Mouse (Mus musculus) limb, embryonic 13.5 days (tissue): ENCODE measurements around the gene Fbxo22. TPM values are rescaled to one million over a fixed set of nuclear protein-coding genes. Genes with fewer than 3 reads are reported as not detected.
A peak's percentile ranks its signal among the peaks of the same experiment; 100 is the strongest.

Source experiments
- ATAC-seq: fragments of 200-750 bp; cut with Nextera tagmentation; 2 replicates; pipeline ENCODE4 v1.8.0; 2017; ENCODE audit warnings: low read depth, moderate number of reproducible peaks, moderate TSS enrichment; ENCODE audit not compliant: low FRiP score
- H3K27ac ChIP-seq: fragments of 300-500 bp; sonication (generic); 2 replicates; pipeline ENCODE4 v1.5.1; 2015; ENCODE audit warnings: inconsistent platforms, mild to moderate bottlenecking, moderate library complexity
- H3K27me3 ChIP-seq: fragments of 300-500 bp; sonication (generic); 2 replicates; pipeline ENCODE4 v1.6.1; 2015; ENCODE audit warnings: mild to moderate bottlenecking, inconsistent platforms
- H3K36me3 ChIP-seq: fragments of 300-500 bp; sonication (generic); 2 replicates; pipeline ENCODE4 v1.6.1; 2015; ENCODE audit warnings: inconsistent platforms, mild to moderate bottlenecking, moderate library complexity
- H3K4me1 ChIP-seq: fragments of 300-500 bp; sonication (generic); 2 replicates; pipeline ENCODE4 v1.6.1; 2015; ENCODE audit warnings: inconsistent platforms
- H3K4me2 ChIP-seq: fragments of 300-500 bp; sonication (generic); replicated peaks from 2 replicates; pipeline ENCODE4 v1.6.1; 2015; ENCODE audit warnings: inconsistent platforms, mild to moderate bottlenecking, moderate library complexity
- H3K4me3 ChIP-seq: fragments of 300-500 bp; sonication (generic); 2 replicates; pipeline ENCODE4 v1.5.1; 2015; ENCODE audit warnings: moderate library complexity, mild to moderate bottlenecking, inconsistent platforms
- H3K9ac ChIP-seq: fragments of 300-500 bp; sonication (generic); 2 replicates; pipeline ENCODE4 v1.6.1; 2015; ENCODE audit warnings: mild to moderate bottlenecking, inconsistent platforms
- H3K9me3 ChIP-seq: fragments of 300-500 bp; sonication (generic); 2 replicates; pipeline ENCODE4 v1.6.1; 2016; ENCODE audit warnings: inconsistent platforms
- WGBS: fragments of 180-500 bp; shearing (Covaris S2); methylation state at CpG from one replicate; pipeline ENCODE4 v1.1.7; 2015; 5-methylcytosine and 5-hydroxymethylcytosine counted together
- polyA plus RNA-seq: library from polyadenylated mRNA; unstranded; fragments of >200 nt; fragmentation: Nextera tagmentation; extraction: Ambion mirVana; gene quantifications from 2 replicates; pipeline ENCODE4 v1.2.1, GENCODE M21; 2015

The Fbxo22 gene
- 63.6 and 63.7 TPM in 2 replicates for polyA plus RNA-seq

- peak within 1 kb of the TSS; percentile 89 for H3K4me3 ChIP-seq
- H3K9me3 ChIP-seq: no peaks in the 10 kb centered on the region
- no peaks in the 10 kb centered on the region for H3K27me3 ChIP-seq
- peaks cover 30% of the 10 kb centered on the region for H3K4me1 ChIP-seq
- peak within 1 kb of the TSS; percentile 87 for H3K27ac ChIP-seq
- peak within 1 kb of the TSS; percentile 88 for H3K9ac ChIP-seq
- under 1% methylated on average over 65 of the region's 65 CpGs for WGBS
- peak; percentile 97 for ATAC-seq
- peak within 1 kb of the TSS; percentile 83 for H3K4me2 ChIP-seq
- H3K36me3 ChIP-seq: peaks cover 25% of the 10 kb centered on the region
Measured at GRCm38 (mm10) chr9:55208790-55209481, at the start of gene Fbxo22. Fbxo22 (plus strand) TSS chr9:55208925.

DNA sequence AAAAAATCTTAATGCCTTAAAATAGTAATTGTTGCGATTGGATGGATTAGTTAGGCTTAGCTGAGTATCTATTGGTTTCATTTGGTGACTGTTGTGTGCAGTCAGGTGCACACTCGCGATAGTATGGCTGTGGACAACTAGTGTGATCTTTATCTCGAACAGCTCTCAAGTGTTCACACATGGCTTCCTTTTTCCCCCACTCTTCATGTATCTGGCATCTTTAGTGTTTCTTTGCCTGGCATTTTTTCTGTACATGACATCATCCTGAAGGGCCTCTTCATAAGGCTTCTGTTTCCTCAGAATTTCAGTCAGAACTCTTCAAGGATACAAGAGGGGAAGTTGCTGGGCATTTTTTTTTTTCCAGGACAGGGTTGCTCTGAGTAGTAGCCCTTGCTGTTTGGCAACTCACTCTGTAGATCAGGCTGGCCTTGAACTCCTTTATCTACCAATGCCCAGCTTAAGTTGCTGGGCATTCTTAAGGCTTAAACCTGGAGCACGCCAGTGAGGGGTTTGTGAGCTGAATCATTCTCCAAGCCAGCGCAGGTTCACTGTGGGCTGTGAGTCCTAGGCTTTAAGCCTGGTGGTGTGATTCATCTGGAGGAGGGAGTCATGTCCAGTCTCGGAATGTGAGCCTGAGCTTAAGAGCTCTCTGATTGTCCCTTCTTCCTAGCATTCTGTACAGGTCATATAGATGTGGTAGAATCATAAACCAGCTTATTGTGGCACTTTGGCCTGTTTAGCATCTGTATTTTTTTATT lies 37.9 kb upstream of the Fbxo22 start:
- no peak overlapping the region for H3K27ac ChIP-seq
- no peak for ATAC-seq
- H3K9ac ChIP-seq: no peak overlapping the region
- peaks cover 25% of the 10 kb centered on the region for H3K36me3 ChIP-seq
- H3K4me2 ChIP-seq: no peak overlapping the region
- no peaks in the 10 kb centered on the region for H3K27me3 ChIP-seq
- H3K4me1 ChIP-seq: no peaks in the 10 kb centered on the region
- WGBS: 90% methylated on average over 7 of the region's 7 CpGs
- H3K9me3 ChIP-seq: no peaks in the 10 kb centered on the region
- no peak overlapping the region for H3K4me3 ChIP-seq

DNA sequence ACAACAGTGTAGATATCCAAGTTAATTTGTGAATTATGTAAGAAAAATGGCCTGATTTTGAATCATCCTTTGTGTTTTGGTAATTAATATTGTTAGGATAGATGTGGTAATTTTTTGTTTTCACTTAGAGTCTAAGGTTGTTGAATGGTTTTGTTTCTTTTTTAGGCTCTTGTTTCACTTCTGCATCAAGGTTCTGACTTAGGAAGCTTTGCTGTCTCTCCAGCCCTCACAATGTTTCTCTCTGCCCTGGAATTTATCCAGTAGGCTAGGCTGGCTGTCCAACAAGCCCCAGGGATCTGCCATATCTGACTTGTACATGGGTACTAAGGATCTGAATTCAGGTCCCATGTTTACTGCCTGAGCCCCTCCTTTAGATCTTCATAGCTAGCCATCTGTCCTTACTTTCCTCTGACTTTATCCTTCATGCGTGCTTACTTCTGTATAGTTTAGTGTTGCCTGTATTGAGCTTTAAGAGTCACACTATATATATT lies 36.5 kb upstream of the Fbxo22 start:
- no peaks in the 10 kb centered on the region for H3K9me3 ChIP-seq
- H3K27me3 ChIP-seq: no peaks in the 10 kb centered on the region
- 95% methylated on average over 1 of the region's 1 CpGs for WGBS
- H3K4me2 ChIP-seq: no peak overlapping the region
- H3K36me3 ChIP-seq: peaks cover 25% of the 10 kb centered on the region
- ATAC-seq: no peak
- no peaks in the 10 kb centered on the region for H3K4me1 ChIP-seq
- H3K9ac ChIP-seq: no peak overlapping the region
- H3K27ac ChIP-seq: no peak overlapping the region
- no peak overlapping the region for H3K4me3 ChIP-seq

- H3K4me1 ChIP-seq: no peaks in the 10 kb centered on the region
- 79% methylated on average over 2 of the region's 2 CpGs for WGBS
- no peak overlapping the region for H3K4me2 ChIP-seq
- H3K27me3 ChIP-seq: no peaks in the 10 kb centered on the region
- H3K4me3 ChIP-seq: no peak overlapping the region
- H3K9ac ChIP-seq: no peak overlapping the region
- no peaks in the 10 kb centered on the region for H3K9me3 ChIP-seq
- no peak for ATAC-seq
- peaks cover 13% of the 10 kb centered on the region for H3K36me3 ChIP-seq
- H3K27ac ChIP-seq: no peak overlapping the region
Measured at GRCm38 (mm10) chr9:55174235-55174634, 34.5 kb upstream of the Fbxo22 start.

GRCm38 (mm10) chr9:55195876-55196275 lies 12.8 kb upstream of the Fbxo22 start:
- no peak overlapping the region for H3K4me3 ChIP-seq
- no peaks in the 10 kb centered on the region for H3K27me3 ChIP-seq
- no peak overlapping the region for H3K9ac ChIP-seq
- 90% methylated on average over 3 of the region's 3 CpGs for WGBS
- peaks cover 29% of the 10 kb centered on the region for H3K36me3 ChIP-seq
- H3K4me2 ChIP-seq: no peak overlapping the region
- H3K27ac ChIP-seq: no peak overlapping the region
- ATAC-seq: no peak
- H3K9me3 ChIP-seq: no peaks in the 10 kb centered on the region
- H3K4me1 ChIP-seq: no peaks in the 10 kb centered on the region

DNA sequence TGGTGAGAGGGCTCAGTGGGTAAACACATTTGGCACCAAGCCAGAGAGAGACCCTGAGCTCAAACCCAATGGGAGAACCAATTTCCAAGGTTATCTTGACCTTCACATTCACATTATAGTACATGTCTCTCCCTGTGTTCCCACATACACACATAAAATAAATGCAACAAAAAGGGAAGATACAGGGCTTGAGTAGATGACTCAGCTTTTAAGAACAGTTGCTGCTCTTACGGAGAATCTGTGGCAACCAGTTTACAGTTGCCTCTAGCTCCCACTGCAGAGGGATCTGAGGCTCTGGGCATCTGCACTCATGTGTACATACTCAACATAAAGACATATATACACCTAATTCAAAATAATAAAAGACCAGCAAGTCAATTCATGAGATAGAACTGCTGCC lies 10.5 kb upstream of the Fbxo22 start:
- H3K9me3 ChIP-seq: no peaks in the 10 kb centered on the region
- H3K9ac ChIP-seq: no peak overlapping the region
- no peak overlapping the region for H3K4me2 ChIP-seq
- H3K4me1 ChIP-seq: no peaks in the 10 kb centered on the region
- no peaks in the 10 kb centered on the region for H3K27me3 ChIP-seq
- no peak overlapping the region for H3K27ac ChIP-seq
- no peak for ATAC-seq
- WGBS: 100% methylated on average over 1 of the region's 1 CpGs
- H3K4me3 ChIP-seq: no peak overlapping the region
- peaks cover 26% of the 10 kb centered on the region for H3K36me3 ChIP-seq

GRCm38 (mm10) chr9:55199348-55199747 lies 9.4 kb upstream of the Fbxo22 start:
- Histone ChIP-seq H3K27ac (no peak overlapping the region), H3K27me3 (no peaks in the 10 kb centered on the region), H3K4me2 (no peak overlapping the region), H3K9me3 (no peaks in the 10 kb centered on the region), H3K9ac (no peak overlapping the region), H3K4me3 (no peak overlapping the region), H3K4me1 (no peaks in the 10 kb centered on the region), H3K36me3 (peaks cover 30% of the 10 kb centered on the region)
- ATAC-seq: no peak
- WGBS: 79% methylated on average over 2 of the region's 2 CpGs

- WGBS: 0% methylated on average over 2 of the region's 2 CpGs
- Histone ChIP-seq H3K9ac (peak overlapping the region; percentile 88), H3K9me3 (no peaks in the 10 kb centered on the region), H3K4me3 (peak overlapping the region; percentile 89), H3K27ac (peak overlapping the region; percentile 87), H3K4me2 (peak overlapping the region; percentile 83), H3K4me1 (peaks cover 30% of the 10 kb centered on the region), H3K27me3 (no peaks in the 10 kb centered on the region), H3K36me3 (peaks cover 20% of the 10 kb centered on the region)
- ATAC-seq: peak; percentile 54
Measured at GRCm38 (mm10) chr9:55208458-55208789, 301 bp upstream of the Fbxo22 start.

DNA sequence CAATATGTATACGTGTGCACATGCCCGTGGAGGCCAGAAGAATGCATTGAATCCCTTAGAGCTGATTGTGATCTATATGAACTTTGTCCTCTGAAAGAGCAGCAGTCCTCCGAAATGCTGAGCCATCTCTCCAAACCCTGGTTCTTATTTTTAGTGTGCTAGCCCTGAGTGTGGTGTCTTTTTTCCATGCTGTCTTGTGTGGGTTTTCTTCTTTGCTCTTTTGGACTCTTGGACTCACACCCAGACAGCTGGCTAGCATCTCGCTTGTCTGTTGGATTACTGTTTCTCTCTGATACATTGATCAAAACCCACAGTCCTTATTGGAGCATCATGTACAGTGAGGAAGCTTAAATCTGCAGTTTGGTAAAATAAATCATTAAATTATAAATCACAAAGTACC lies 2.9 kb downstream of the Fbxo22 start:
- Histone ChIP-seq H3K27me3 (no peaks in the 10 kb centered on the region), H3K9ac (no peak overlapping the region), H3K4me1 (peaks cover 30% of the 10 kb centered on the region), H3K27ac (no peak overlapping the region), H3K4me3 (no peak overlapping the region), H3K4me2 (no peak overlapping the region), H3K36me3 (peaks cover 41% of the 10 kb centered on the region), H3K9me3 (no peaks in the 10 kb centered on the region)
- WGBS: 87% methylated on average over 4 of the region's 4 CpGs
- ATAC-seq: no peak

GRCm38 (mm10) chr9:55213396-55213795 lies 4.7 kb downstream of the Fbxo22 start:
- Histone ChIP-seq H3K36me3 (peaks cover 59% of the 10 kb centered on the region), H3K9me3 (no peaks in the 10 kb centered on the region), H3K4me2 (no peak overlapping the region), H3K4me3 (no peak overlapping the region), H3K4me1 (peaks cover 24% of the 10 kb centered on the region), H3K9ac (no peak overlapping the region), H3K27ac (no peak overlapping the region), H3K27me3 (no peaks in the 10 kb centered on the region)
- WGBS: 94% methylated on average over 1 of the region's 1 CpGs
- no peak for ATAC-seq

GRCm38 (mm10) chr9:55215056-55215455 lies 6.3 kb downstream of the Fbxo22 start:
- Histone ChIP-seq H3K4me3 (no peak overlapping the region), H3K4me2 (no peak overlapping the region), H3K27ac (no peak overlapping the region), H3K27me3 (no peaks in the 10 kb centered on the region), H3K4me1 (peaks cover 15% of the 10 kb centered on the region), H3K36me3 (peaks cover 74% of the 10 kb centered on the region), H3K9ac (no peak overlapping the region), H3K9me3 (no peaks in the 10 kb centered on the region)
- no peak for ATAC-seq
- 96% methylated on average over 3 of the region's 3 CpGs for WGBS

- no peak overlapping the region for H3K4me2 ChIP-seq
- WGBS: 88% methylated on average over 3 of the region's 3 CpGs
Measured at GRCm38 (mm10) chr9:55215648-55216047, 6.9 kb downstream of the Fbxo22 start.

More at GRCm38 (mm10) chr9:55215648-55216047, 6.9 kb downstream of the Fbxo22 start:
- Histone ChIP-seq H3K9me3 (no peaks in the 10 kb centered on the region), H3K36me3 (peaks cover 80% of the 10 kb centered on the region), H3K4me1 (peaks cover 9% of the 10 kb centered on the region), H3K27ac (no peak overlapping the region), H3K9ac (no peak overlapping the region), H3K4me3 (no peak overlapping the region), H3K27me3 (no peaks in the 10 kb centered on the region)
- ATAC-seq: no peak
